Mouse (Mus musculus) gastrocnemius, postnatal 36 days (tissue): Measurements from ENCODE around the gene Psmf1. TPM values are rescaled to one million over a fixed set of nuclear protein-coding genes. Genes with fewer than 3 reads are reported as not detected.

Experiments used
- DNase-seq, 2 experiments: peaks; one replicate each; pipeline ENCODE4 v3.0.0; 2022
- intact Hi-C: fragments of 180-260 bp; cut with DNase I; formaldehyde crosslinking; loops from one replicate; pipeline ENCODE4 v1.15.1; 2025
- total RNA-seq, 2 experiments: library from RNA; stranded (reverse); gene quantifications; 2 replicates each; pipeline ENCODE4 v1.2.3; 2021

Gene Psmf1
- total RNA-seq, 2 experiments from 2014 or later = 17.0 to 19.9 TPM

DNA sequence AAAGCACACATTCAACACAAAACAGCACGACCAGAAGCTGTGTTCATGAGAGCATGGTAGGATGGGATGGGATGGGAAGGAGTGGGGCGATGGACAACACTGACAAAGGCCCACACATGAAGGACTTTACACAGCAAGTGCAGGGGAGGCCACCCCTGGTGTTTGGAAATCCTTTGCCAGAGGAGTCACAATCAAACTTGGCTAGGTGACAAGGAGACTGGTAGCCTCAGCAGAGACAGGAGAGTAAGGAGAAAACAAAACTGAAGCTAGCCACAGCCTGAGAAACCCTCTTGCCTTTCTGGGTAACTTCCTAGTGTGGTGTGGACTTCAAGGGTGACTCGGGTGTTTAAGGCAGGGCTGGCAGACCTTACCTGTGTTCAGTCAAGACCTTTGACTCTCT lies 4.9 kb downstream of the Psmf1 start:
- intact Hi-C loops = loop anchor here (10.0 kb wide), 1 partner anchor 244 kb away; the partner anchor contains the start of gene Nsfl1c
- DNase-seq = no peak

DNA sequence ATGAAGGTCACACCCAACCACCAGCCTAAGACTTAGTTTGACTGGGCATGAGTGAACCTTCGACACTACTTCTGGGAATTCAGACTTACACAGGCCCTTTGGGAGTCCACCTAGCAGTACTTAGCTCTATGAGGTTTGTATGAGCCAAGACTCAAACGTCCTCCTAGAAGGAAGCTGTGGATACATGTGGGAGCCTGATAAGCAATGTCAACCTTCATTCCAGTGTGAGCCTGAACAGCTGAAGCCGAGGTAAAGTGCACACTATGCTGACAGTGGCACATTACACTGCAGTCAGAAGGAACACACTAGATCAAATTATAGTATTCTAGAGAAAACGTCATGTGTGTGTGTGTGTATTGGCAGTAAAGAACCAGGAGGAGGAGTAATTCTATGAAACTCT lies 5.5 kb downstream of the Psmf1 start:
- DNase-seq = no peak

GRCm38 (mm10) chr2:151735422-151735821 lies 8.6 kb downstream of the Psmf1 start:
- no peak for DNase-seq
- intact Hi-C loops = loop anchor here (10.0 kb wide), 1 partner anchor 241 kb away; the partner anchor contains the start of gene Nsfl1c

More for the DNA sequence above, 5.5 kb downstream of the Psmf1 start:
- intact Hi-C loops = loop anchor here (10.0 kb wide), 1 partner anchor 244 kb away; the partner anchor contains the start of gene Nsfl1c

DNA sequence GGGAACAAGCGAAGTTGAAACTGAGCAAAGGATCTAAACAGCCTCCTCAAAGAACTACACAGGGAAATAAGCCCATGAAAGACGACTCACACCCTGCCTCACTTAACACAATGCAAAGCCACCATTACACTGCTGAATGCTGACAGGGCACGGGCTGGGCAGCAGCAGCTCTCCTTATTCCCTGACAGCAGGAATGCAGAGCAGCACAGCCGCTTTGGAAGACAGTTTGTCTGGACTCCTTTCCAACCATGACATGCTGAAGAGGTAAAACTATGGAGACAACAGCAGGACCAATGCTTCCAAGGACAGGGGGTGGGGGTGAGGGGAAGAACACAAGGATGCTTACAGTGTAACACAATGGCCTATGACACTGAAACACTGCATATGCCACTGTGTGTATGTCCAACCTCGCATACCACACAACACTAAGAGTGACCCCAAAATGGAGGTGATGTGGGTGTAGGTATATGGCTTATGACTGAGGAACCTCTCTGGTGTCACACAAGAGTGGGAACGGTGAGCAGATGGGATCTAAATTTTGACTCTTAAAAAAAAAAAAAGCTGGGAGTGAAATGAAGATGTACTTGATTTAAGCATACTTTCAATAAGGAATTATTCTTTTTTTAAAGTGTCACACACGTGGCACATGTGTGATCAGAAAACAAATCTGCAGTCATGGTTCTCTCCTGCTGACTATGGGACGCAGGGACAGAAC lies 10.7 kb downstream of the Psmf1 start:
- intact Hi-C loops = loop anchor here (10.0 kb wide), 1 partner anchor 239 kb away; the partner anchor contains the start of gene Nsfl1c

DNA sequence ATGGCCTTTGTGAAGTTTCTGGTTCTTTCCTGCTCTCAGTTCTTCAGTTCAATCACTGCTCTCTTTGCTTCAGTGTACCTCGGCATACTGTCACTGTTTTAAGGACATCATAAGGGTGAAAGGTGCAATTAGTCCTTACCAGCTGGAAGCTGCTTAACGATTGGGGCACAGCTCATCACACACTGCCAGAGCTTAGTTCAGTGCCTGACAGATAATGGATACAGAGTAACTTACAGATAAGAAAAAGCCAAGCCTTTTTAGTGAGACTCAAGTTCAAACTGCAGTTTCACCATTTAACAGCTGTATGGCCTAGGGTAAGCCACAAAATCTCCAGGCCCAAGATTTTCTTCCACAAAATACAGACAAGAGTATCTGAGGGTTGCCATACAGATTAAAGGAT lies 19.9 kb downstream of the Psmf1 start:
- DNase-seq = no peak
- intact Hi-C loops = no loop called here

More for the DNA sequence above, 10.7 kb downstream of the Psmf1 start:
- DNase-seq = no peak

DNA sequence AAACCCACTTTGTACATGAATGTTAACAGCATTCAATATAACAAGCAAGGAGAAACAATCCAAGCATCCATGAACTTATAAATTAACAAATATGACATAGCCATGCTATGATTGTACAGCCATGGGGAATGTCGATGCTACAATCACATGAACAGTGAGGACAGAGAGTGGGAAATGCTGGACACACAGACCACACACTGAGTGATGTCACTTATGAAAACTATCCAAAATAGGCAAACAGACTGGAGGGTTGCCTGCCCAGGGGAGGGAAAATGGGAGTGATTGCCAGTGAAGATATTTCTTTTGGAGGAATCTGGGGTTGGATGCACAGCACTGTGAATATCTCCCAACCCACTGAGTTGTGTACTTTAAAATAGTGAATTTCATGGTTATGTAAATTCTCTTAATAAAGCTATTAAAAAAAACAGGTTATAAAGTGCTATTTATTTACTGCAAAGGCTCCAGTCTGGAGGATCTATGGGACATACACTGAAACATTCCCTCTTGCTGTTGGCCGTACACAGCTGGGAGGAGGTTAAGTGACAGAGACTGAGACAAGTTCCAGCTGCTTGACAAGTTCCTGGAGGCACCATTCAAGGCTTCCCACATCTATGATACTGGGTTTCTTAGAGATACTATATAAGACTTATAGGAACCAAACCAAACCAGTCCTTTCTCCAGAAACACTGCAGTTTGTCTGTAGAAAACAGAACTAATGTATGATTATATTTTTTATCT lies 27.5 kb downstream of the Psmf1 start:
- no peak for DNase-seq
- intact Hi-C loops = no loop called here

GRCm38 (mm10) chr2:151715526-151715925 lies 28.5 kb downstream of the Psmf1 start:
- intact Hi-C loops = no loop called here
- DNase-seq = no peak

- DNase-seq = no peak
- intact Hi-C loops = loop anchor here (1.0 kb wide), 1 partner anchor 38 kb away; no protein-coding TSS in a partner anchor
Measured at GRCm38 (mm10) chr2:151712647-151713046, 31.3 kb downstream of the Psmf1 start.

GRCm38 (mm10) chr2:151702851-151703190 lies 41.2 kb downstream of the Psmf1 start:
- intact Hi-C loops = no loop called here
- no peak for DNase-seq

GRCm38 (mm10) chr2:151702146-151702850 lies 41.7 kb downstream of the Psmf1 start:
- DNase-seq = peak in 1 of 2 experiments; percentile 25
- intact Hi-C loops = no loop called here

DNA sequence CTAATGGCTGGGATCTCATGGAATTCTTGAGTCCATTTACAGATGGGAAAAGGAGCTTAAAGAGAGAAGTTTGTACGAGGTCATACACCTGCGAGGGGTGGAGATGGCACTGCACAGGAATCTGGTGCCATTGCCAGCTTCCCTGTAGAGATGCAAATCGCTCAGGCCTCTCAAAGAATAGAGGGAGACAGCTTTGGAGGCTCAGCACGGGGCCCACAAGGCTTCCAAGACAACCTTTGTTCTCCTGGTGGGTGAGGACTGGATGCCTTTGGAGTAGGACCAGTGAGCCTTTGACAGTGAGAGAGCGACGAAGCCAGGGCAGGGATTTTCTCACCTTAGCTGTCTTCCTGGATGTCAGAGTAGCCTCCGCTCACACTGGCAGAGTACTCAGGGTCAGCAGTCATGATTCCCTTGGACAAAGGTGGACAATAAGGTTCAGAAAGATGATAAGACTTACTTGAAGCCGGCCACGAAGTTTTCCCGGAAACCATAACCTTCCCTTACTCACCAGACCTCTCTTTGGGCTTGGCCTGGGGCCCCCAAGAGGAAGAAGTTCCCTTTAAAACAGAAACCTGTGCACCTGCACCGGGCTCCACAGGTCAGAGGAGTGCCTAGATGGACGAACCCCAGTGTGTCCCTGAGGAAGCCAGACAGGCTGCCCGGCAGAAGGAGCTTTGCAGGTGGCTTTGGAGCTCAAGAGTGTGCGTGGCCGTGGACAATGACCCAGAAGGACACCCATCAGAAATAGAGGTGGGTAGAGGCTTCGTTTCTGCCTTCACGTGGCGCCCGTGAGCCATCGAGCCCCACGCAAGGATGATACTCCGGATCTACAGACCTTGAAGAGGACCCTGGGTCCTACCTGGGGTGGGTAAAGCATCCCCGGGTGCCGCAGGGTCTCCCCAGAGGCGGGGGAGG lies 42.5 kb downstream of the Psmf1 start, which contains the start of gene Tmem74b:
Gene Tmem74b, plus strand, starts transcription at position 778 of the 915 bp plus-strand sequence.
- DNase-seq = no peak
- intact Hi-C loops = no loop called here

DNA sequence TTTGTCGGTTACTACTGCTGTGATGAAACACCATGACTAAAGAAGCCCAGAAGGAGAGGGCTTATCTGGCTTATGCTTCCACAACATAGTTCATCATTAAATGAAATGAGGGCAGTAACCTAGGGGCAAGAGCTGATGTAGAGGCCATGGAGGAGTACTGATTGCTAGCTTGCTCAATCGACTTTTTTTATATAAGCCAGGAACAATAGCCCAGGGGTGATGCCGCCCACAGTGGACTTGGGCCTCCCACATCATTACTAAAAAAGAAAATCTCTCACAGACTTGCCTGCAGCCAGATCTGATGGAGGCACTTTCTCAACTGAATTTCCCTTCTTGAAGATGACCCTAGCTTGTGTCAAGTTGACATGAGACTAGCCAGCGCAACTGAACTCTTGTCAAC lies 61.0 kb downstream of the Psmf1 start:
- no peak for DNase-seq
- intact Hi-C loops = loop anchor here (5.0 kb wide), 1 partner anchor 101 kb away; no protein-coding TSS in a partner anchor

DNA sequence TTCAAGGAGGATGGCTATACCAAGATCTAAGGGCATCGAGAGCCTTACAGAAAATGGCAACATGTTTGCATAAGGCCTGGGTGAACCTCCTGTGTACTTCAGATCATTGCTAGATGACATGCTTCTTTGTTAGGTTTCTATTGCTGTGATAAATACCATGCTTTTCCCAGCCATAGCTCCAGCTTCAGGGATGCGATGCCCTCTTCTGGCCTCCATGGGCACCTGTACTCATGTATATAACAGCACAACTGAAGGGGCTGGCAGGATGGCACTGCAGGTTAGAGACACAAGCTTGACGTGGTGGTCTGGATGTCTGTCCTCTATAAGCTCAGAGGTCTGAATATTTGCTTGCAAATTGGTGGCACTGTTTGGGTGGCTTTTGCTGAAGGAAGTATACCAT lies 61.6 kb downstream of the Psmf1 start:
- no peak for DNase-seq
- intact Hi-C loops = loop anchor here (5.0 kb wide), 1 partner anchor 100 kb away; no protein-coding TSS in a partner anchor

GRCm38 (mm10) chr2:151676234-151676633 lies 67.8 kb downstream of the Psmf1 start:
- no peak for DNase-seq
- intact Hi-C loops = loop anchor here (10.0 kb wide), 1 partner anchor 181 kb away; the partner anchor contains the start of gene Nsfl1c

GRCm38 (mm10) chr2:151670968-151671329 lies 73.0 kb downstream of the Psmf1 start:
- intact Hi-C loops = loop anchor here (10.0 kb wide), 1 partner anchor 176 kb away; the partner anchor contains the start of gene Nsfl1c

DNA sequence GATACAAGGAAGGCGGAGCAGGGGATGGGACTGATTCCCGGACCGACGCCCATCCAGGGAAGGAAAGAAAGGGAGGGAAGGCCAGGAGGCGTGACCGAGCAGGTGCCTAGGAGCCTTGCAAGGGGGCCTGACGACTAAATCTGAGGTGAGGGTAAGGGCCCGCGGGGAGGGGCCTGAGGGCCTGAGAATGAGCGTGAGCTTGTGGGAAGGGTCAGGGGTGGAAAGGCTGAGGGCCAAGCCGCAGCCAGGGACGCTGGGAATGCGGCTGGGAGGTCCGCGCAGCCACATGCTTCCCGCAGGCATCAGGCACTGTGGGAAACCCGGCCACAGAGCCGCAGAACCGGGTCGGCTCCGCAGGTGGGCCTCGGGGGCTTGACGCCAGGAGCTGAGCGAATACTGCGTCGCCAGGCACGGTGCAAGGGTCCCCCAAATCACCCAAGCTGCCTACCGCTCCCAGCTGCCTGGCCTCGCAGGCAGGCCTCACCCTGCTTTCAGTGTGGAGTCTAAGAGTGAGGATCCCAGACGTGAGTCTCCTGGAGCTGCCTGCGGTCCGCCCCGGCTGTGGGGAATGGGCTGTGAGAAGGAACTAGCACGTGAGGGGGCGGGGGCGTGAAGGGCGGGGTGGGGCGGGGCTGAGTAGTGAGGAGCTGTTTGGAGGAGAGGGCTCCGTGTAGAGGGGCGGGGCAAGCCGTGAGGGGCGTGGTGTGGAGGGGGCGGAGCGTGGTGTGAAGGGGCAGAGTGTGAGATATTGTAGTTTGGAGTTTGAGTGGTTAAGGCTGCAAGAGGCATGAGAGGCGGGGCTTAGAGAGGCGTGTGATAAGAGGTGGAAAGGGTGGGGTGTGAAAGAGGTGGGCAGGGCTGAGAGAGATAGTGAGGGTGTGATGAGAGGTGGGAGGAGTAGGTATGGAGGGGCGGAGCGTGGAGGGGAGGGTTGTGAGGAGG lies 73.7 kb downstream of the Psmf1 start:
- no peak for DNase-seq
- intact Hi-C loops = loop anchor here (10.0 kb wide), 1 partner anchor 175 kb away; the partner anchor contains the start of gene Nsfl1c

More at GRCm38 (mm10) chr2:151670968-151671329, 73.0 kb downstream of the Psmf1 start:
- no peak for DNase-seq

GRCm38 (mm10) chr2:151668433-151668832 lies 75.6 kb downstream of the Psmf1 start, which contains the start of gene Rad21l:
Gene Rad21l, minus strand, starts transcription at chr2:151668533.
- no peak for DNase-seq
- intact Hi-C loops = no loop called here
